Mouse (Mus musculus) small intestine, adult 2 months (tissue): ENCODE data around the gene Mfsd13b. TPM values are rescaled to one million over a fixed set of nuclear protein-coding genes. Genes with fewer than 3 reads are reported as not detected.

Experiments used
- H3K27ac ChIP-seq: fragments of 200-500 bp; 2 replicates; pipeline ENCODE4 v1.5.1; 2012; ENCODE audit warnings: low read depth, low read length, control low read depth, inconsistent platforms; ENCODE audit not compliant: insufficient read depth
- H3K27me3 ChIP-seq: fragments of 200-500 bp; 2 replicates; pipeline ENCODE4 v1.6.1; 2012; ENCODE audit warnings: mild to moderate bottlenecking, moderate library complexity, low read length, inconsistent platforms; ENCODE audit not compliant: control insufficient read depth, insufficient read depth
- H3K36me3 ChIP-seq: fragments of 200-500 bp; 2 replicates; pipeline ENCODE4 v1.6.1; 2012; ENCODE audit warnings: mild to moderate bottlenecking, low read length, control low read depth, inconsistent platforms; ENCODE audit not compliant: control insufficient read depth, insufficient read depth
- H3K4me1 ChIP-seq: fragments of 200-500 bp; 2 replicates; pipeline ENCODE4 v1.6.1; 2012; ENCODE audit warnings: low read length, inconsistent platforms, mixed read lengths; ENCODE audit not compliant: control insufficient read depth, insufficient read depth, insufficient read length
- H3K4me3 ChIP-seq: fragments of 200-500 bp; 2 replicates; pipeline ENCODE4 v1.5.1; 2012; ENCODE audit warnings: low read depth, mild to moderate bottlenecking, control low read depth, inconsistent platforms, low read length, moderate library complexity
- CTCF ChIP-seq: fragments of 200-500 bp; IDR thresholded peaks from 2 replicates; pipeline ENCODE4 v1.5.1; 2012; ENCODE audit warnings: low read depth, mild to moderate bottlenecking, control low read depth, inconsistent platforms, low read length, moderate library complexity, mixed read lengths; ENCODE audit not compliant: insufficient replicate concordance, insufficient read length; ENCODE audit errors: extremely low read depth
- POLR2A ChIP-seq: fragments of 200-500 bp; IDR thresholded peaks from 2 replicates; pipeline ENCODE4 v1.6.1; 2012; ENCODE audit warnings: low read depth, mild to moderate bottlenecking, control low read depth, inconsistent platforms, low read length, moderate library complexity
- WGBS: fragments of 180-500 bp; shearing (Covaris S2); methylation state at CpG from one replicate; pipeline ENCODE4 v1.1.7; 2018; 5-methylcytosine and 5-hydroxymethylcytosine counted together
- polyA plus RNA-seq: library from polyadenylated mRNA; depleted of rRNA; stranded (reverse); fragments of >200 nt; gene quantifications from 2 replicates; pipeline ENCODE4 v1.2.3, GENCODE M21; 2012; rRNA removed

Mfsd13b gene
- polyA plus RNA-seq, 1 experiment = 0.13 TPM

- TF ChIP-seq CTCF (no peak), POLR2A (no peak)
- 77% methylated on average over 1 of the region's 1 CpGs for WGBS
- no peaks in the 10 kb centered on the region for H3K27me3 ChIP-seq
- no peak overlapping the region for H3K4me3 ChIP-seq
- H3K4me1 ChIP-seq = peaks cover 19% of the 10 kb centered on the region; the same call in 1 of the 2 replicates
- H3K27ac ChIP-seq = no peak overlapping the region
- H3K36me3 ChIP-seq = peaks cover 2% of the 10 kb centered on the region; the same call in 1 of the 2 replicates
These were observed 61.2 kb downstream of the Mfsd13b start for GRCm38 (mm10) chr7:121043510-121043909.

GRCm38 (mm10) chr7:121044251-121044650 lies 61.9 kb downstream of the Mfsd13b start:
- H3K27me3 ChIP-seq = no peaks in the 10 kb centered on the region
- peaks cover 3% of the 10 kb centered on the region; the same call in 1 of the 2 replicates for H3K36me3 ChIP-seq
- peaks cover 19% of the 10 kb centered on the region; the same call in 1 of the 2 replicates for H3K4me1 ChIP-seq
- WGBS = 69% methylated on average over 1 of the region's 1 CpGs
- H3K27ac ChIP-seq = no peak overlapping the region; the same call in 1 of the 2 replicates
- no peak overlapping the region for H3K4me3 ChIP-seq
- TF ChIP-seq POLR2A (no peak), CTCF (no peak)

GRCm38 (mm10) chr7:121045671-121046453 lies 63.6 kb downstream of the Mfsd13b start:
- H3K4me1 ChIP-seq = peaks cover 19% of the 10 kb centered on the region; the same call in 1 of the 2 replicates
- TF ChIP-seq CTCF = no peak
- no peak for TF ChIP-seq POLR2A
- 22% methylated on average over 6 of the region's 6 CpGs for WGBS
- H3K27ac ChIP-seq = peak overlapping the region; percentile 70
- no peak overlapping the region for H3K4me3 ChIP-seq
- peaks cover 3% of the 10 kb centered on the region; the same call in 1 of the 2 replicates for H3K36me3 ChIP-seq
- no peaks in the 10 kb centered on the region for H3K27me3 ChIP-seq

GRCm38 (mm10) chr7:121047624-121048023 lies 65.3 kb downstream of the Mfsd13b start:
- no peak overlapping the region for H3K27ac ChIP-seq
- H3K36me3 ChIP-seq = peaks cover 9% of the 10 kb centered on the region
- no peak overlapping the region for H3K4me3 ChIP-seq
- WGBS = 88% methylated on average over 2 of the region's 2 CpGs
- no peak for TF ChIP-seq POLR2A
- peaks cover 13% of the 10 kb centered on the region; the same call in 1 of the 2 replicates for H3K4me1 ChIP-seq
- H3K27me3 ChIP-seq = no peaks in the 10 kb centered on the region

- no peak overlapping the region for H3K4me3 ChIP-seq
- TF ChIP-seq CTCF (no peak), POLR2A (no peak)
- H3K27me3 ChIP-seq = no peaks in the 10 kb centered on the region
- peaks cover 26% of the 10 kb centered on the region for H3K36me3 ChIP-seq
- H3K27ac ChIP-seq = no peak overlapping the region
- H3K4me1 ChIP-seq = no peaks in the 10 kb centered on the region
- WGBS = 92% methylated on average over 4 of the region's 4 CpGs
These were observed 70.8 kb downstream of the Mfsd13b start for GRCm38 (mm10) chr7:121053071-121053470.

- WGBS = 35% methylated on average over 6 of the region's 6 CpGs
- Histone ChIP-seq H3K27me3 (no peaks in the 10 kb centered on the region), H3K4me3 (no peak overlapping the region), H3K36me3 (peaks cover 13% of the 10 kb centered on the region), H3K27ac (no peak overlapping the region), H3K4me1 (peaks cover 9% of the 10 kb centered on the region; the same call in 1 of the 2 replicates)
- TF ChIP-seq CTCF (no peak), POLR2A (no peak)
These were observed 77.3 kb downstream of the Mfsd13b start for GRCm38 (mm10) chr7:121059477-121060218.

- Histone ChIP-seq H3K36me3 (peaks cover 6% of the 10 kb centered on the region), H3K27ac (no peak overlapping the region), H3K4me3 (no peak overlapping the region), H3K4me1 (peaks cover 5% of the 10 kb centered on the region; the same call in 1 of the 2 replicates), H3K27me3 (no peaks in the 10 kb centered on the region)
- TF ChIP-seq CTCF = peak; percentile 21; the same call in 1 of the 2 replicates
- TF ChIP-seq POLR2A = no peak
- WGBS = 36% methylated on average over 4 of the region's 4 CpGs
These were observed 82.0 kb downstream of the Mfsd13b start for GRCm38 (mm10) chr7:121064309-121064708.

Other genes with a start within 250 kb of the Mfsd13b start
- gene Vwa3a, start 243.2 kb upstream of the Mfsd13b start, polyA plus RNA-seq = 0.03 TPM in 1 of 2 replicates, not detected in the other
- gene Gm5737, start 170.1 kb upstream of the Mfsd13b start, polyA plus RNA-seq = not detected in 2 replicates
- 9.4 and 22.8 TPM in 2 replicates for gene Eef2k, start 139.7 kb upstream of the Mfsd13b start, polyA plus RNA-seq
- gene Polr3e, start 64.8 kb upstream of the Mfsd13b start, polyA plus RNA-seq = 6.9 and 10.9 TPM in 2 replicates
- 37.1 and 51.7 TPM in 2 replicates for gene Cdr2, start 197 bp upstream of the Mfsd13b start, polyA plus RNA-seq
- gene Mettl9, start 51.9 kb downstream of the Mfsd13b start, polyA plus RNA-seq = 15.2 and 22.6 TPM in 2 replicates
- gene Igsf6, start 92.1 kb downstream of the Mfsd13b start, polyA plus RNA-seq = 0.52 and 0.63 TPM in 2 replicates
- 0.08 and 0.38 TPM in 2 replicates for gene Otoa, start 99.1 kb downstream of the Mfsd13b start, polyA plus RNA-seq